In the genomic region with DNA sequence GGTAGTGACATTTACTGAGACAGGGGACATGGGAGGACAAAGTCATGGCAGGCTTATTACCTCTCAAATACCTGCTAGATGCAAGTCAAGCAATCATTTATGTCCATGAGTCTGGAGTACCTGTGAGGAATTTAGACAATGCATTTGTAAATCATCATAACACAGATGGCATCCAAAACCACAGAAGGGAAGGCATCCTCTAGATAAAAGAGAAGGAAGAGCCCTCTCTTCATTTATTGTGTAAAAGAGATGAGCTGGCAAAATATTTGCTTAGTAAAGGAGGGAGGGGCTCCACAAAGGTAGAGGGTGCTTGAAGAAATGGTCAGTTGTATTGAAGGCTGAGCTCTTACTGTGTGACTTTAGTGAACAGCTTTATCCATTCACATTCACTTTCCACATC, we compare ENCODE assay signal across 31 mouse cellular contexts.
"Had no signal": no experiment of that assay in that cellular context is flagged by ENCODE, and none has a peak within 500 bp of the region (broad histone marks: within the 10 kb centered on the region; RNA-seq: fewer than 3 reads in every experiment).

No protein-coding gene starts in this region.

- DNase-seq: left cerebral cortex, postnatal 4 days; liver; liver, embryonic 13.5 days; liver, postnatal 0 days; lung, adult 18-20 months; lung, adult 2 months; lung, embryonic 14.5 days; lung, postnatal 10 days; lung, postnatal 14 days; lung, postnatal 36 days; lung, postnatal 4 days had no signal

- H3K27ac ChIP-seq: limb, embryonic 10.5 days; limb, embryonic 12.5 days; limb, embryonic 13.5 days; limb, embryonic 15.5 days; liver, embryonic 12.5 days; liver, embryonic 13.5 days; liver, embryonic 14.5 days; liver, embryonic 15.5 days; lung, embryonic 15.5 days; macrophage; midbrain, embryonic 10.5 days; midbrain, embryonic 12.5 days; midbrain, embryonic 13.5 days; midbrain, embryonic 15.5 days; neural tube, embryonic 12.5 days; neural tube, embryonic 13.5 days had no signal

- H3K27me3 ChIP-seq: limb, embryonic 12.5 days; limb, embryonic 13.5 days; limb, embryonic 15.5 days; liver, embryonic 13.5 days; liver, embryonic 15.5 days; lung, embryonic 15.5 days; megakaryocyte, embryonic 14.5 days; midbrain, embryonic 12.5 days; midbrain, embryonic 13.5 days; midbrain, embryonic 15.5 days; neural tube, embryonic 12.5 days; neural tube, embryonic 13.5 days had no signal

- H3K4me3 ChIP-seq: limb, embryonic 10.5 days; limb, embryonic 12.5 days; limb, embryonic 13.5 days; limb, embryonic 15.5 days; liver, embryonic 12.5 days; liver, embryonic 13.5 days; liver, embryonic 15.5 days; lung, embryonic 15.5 days; megakaryocyte, embryonic 14.5 days; midbrain, embryonic 10.5 days; midbrain, embryonic 12.5 days; midbrain, embryonic 13.5 days; midbrain, embryonic 15.5 days; myocyte; neural tube, embryonic 12.5 days; neural tube, embryonic 13.5 days had no signal

- H3K4me1 ChIP-seq: limb, embryonic 10.5 days; limb, embryonic 12.5 days; limb, embryonic 13.5 days; limb, embryonic 15.5 days; liver, embryonic 12.5 days; liver, embryonic 13.5 days; liver, embryonic 15.5 days; lung, embryonic 15.5 days; midbrain, embryonic 10.5 days; midbrain, embryonic 12.5 days; midbrain, embryonic 13.5 days; midbrain, embryonic 15.5 days; neural tube, embryonic 12.5 days; neural tube, embryonic 13.5 days had no signal

- H3K9ac ChIP-seq: limb, embryonic 12.5 days; limb, embryonic 13.5 days; limb, embryonic 15.5 days; liver, embryonic 12.5 days; liver, embryonic 13.5 days; liver, embryonic 14.5 days; liver, embryonic 15.5 days; liver, postnatal 0 days; lung, embryonic 14.5 days; lung, embryonic 15.5 days; midbrain, embryonic 12.5 days; midbrain, embryonic 13.5 days; midbrain, embryonic 15.5 days; neural tube, embryonic 12.5 days; neural tube, embryonic 13.5 days had no signal

- H3K9me3 ChIP-seq: limb, embryonic 10.5 days; limb, embryonic 12.5 days; limb, embryonic 13.5 days; limb, embryonic 15.5 days; liver, embryonic 12.5 days; liver, embryonic 13.5 days; liver, embryonic 15.5 days; lung, embryonic 15.5 days; megakaryocyte, embryonic 14.5 days; midbrain, embryonic 10.5 days; midbrain, embryonic 12.5 days; midbrain, embryonic 13.5 days; midbrain, embryonic 15.5 days; neural tube, embryonic 12.5 days; neural tube, embryonic 13.5 days had no signal

- H3K4me2 ChIP-seq: limb, embryonic 12.5 days; limb, embryonic 13.5 days; limb, embryonic 15.5 days; liver, embryonic 11.5 days; liver, embryonic 12.5 days; liver, embryonic 13.5 days; liver, embryonic 15.5 days; lung, embryonic 14.5 days; lung, embryonic 15.5 days; midbrain, embryonic 11.5 days; midbrain, embryonic 12.5 days; midbrain, embryonic 13.5 days; midbrain, embryonic 15.5 days; neural tube, embryonic 12.5 days; neural tube, embryonic 13.5 days had no signal

- ATAC-seq: liver, embryonic 12.5 days; liver, postnatal 0 days; lung, postnatal 0 days; midbrain, embryonic 13.5 days; midbrain, embryonic 15.5 days had no signal

- H3K36me3 ChIP-seq: limb, embryonic 10.5 days; limb, embryonic 12.5 days; limb, embryonic 13.5 days; limb, embryonic 15.5 days; liver, embryonic 12.5 days; liver, embryonic 13.5 days; liver, embryonic 15.5 days; lung, embryonic 15.5 days; midbrain, embryonic 10.5 days; midbrain, embryonic 12.5 days; midbrain, embryonic 13.5 days; midbrain, embryonic 15.5 days; neural tube, embryonic 12.5 days; neural tube, embryonic 13.5 days had no signal
